Mouse (Mus musculus) ZHBTc4 (cell line): ENCODE measurements around the gene Fiz1.

Experiments used
- DNase-seq: peaks from one replicate; pipeline ENCODE4 v3.0.0-alpha.2; 2011; ENCODE audit warnings: low read depth, low spot score

Gene Fiz1

DNA sequence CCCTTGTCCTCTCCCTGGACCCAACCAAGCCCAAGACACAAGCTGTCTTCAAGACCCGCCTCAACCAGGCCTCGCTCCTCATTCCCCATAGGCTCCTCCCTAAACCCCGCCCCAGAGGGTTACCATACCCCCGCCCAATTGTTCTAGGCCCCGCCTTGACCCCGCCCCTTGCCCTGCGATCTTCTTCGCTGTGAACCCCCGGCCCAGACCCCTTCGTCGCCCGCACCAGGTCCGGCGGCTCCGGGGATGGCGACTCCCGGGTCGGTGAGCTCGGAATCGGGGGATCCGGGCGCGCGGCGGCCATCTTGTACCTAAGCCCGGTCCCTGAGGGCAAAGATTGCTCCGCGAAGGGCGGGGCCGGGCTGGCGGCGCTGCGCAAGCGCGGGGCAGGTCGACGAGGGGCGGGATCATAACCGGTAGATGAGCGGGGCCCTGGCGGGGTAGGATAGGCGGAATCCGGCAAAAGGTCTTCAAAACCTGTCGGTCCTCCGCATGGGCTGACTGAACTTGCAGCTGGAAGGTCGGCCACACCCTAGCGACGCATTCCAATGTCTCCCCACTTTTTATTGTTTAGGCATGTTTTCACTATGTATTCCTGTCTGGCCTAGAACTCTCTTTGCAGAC, 23.7 kb upstream of the Fiz1 start, which contains the start of gene Zfp784:
TSS of gene Zfp784 (minus strand) at position 338 of the 624 bp plus-strand sequence.
- DNase-seq, result peak; percentile 96

DNA sequence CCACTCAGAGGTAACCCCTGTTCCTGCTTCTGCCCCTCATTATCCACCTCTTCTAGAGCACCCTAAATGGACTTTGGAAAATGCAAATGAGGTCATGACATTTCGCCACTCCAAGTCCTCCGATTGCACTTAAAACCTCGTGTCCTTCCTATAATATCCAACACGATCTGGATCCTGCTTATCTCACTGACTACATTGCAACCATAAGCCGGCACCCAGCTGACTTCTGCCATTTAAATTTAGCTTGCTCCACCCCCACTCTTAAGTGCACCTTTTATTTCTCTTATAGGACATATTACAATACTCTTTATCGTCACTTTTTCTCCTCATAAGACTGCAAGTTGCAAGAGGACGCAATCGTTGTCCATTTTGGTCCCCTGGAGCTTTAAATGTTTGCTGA, 23.0 kb upstream of the Fiz1 start:
- no peak for DNase-seq

- DNase-seq, result no peak
Measured at GRCm38 (mm10) chr7:5037026-5037425, 22.5 kb upstream of the Fiz1 start.

GRCm38 (mm10) chr7:5036136-5036535, 21.6 kb upstream of the Fiz1 start:
- DNase-seq, result no peak

- DNase-seq, result no peak
Measured at GRCm38 (mm10) chr7:5035628-5036027, 21.1 kb upstream of the Fiz1 start.

DNA sequence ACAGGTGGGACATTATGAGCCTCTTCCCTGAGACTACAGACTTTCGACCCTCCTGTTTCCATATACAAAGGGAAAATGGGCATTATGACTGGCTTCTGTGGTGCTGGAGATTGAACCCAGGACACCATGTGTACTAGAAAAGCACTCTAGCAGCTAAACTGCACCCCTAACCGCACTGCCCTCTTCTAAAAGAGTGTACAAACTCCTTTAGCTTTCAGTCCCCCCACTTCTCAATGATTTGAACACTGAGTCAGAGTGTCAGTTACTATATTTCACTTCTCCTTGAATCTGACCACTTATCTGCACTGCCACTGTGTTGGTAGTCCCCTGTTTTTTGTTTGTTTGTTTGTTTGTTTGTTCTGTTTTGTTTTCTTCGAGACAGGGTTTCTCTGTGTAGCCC, 19.3 kb upstream of the Fiz1 start, which contains the start of gene 4632433K11Rik:
TSS of gene 4632433K11Rik (plus strand) at position 301 of the 400 bp plus-strand sequence.
- DNase-seq, result no peak

- DNase-seq, result peak; percentile 71
Measured at GRCm38 (mm10) chr7:5031496-5031895, 17.0 kb upstream of the Fiz1 start.

DNA sequence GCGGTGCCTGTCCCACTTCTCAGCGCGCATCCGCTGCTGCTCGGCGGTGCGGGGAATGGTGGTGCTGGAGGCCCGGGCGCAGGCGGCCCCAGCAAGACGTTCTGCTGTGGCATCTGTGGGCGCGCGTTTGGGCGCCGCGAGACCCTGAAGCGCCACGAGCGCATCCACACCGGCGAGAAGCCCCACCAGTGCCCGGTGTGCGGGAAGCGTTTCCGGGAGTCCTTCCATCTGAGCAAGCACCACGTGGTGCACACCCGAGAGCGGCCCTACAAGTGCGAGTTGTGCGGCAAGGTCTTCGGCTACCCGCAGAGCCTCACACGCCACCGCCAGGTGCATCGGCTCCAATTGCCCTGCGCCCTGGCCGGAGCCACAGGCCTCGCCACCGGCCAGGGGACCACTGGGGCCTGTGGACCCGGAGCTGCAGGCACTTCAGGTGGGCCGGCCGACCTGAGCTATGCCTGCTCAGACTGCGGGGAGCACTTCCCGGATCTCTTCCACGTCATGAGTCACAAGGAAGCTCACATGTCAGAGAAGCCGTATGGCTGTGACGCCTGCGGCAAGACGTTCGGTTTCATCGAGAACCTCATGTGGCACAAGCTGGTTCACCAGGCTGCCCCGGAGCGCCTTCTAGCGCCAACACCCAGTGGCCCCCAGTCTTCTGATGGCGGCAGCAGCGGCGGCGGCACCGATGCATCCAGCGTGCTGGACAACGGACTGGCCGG, 16.2 kb upstream of the Fiz1 start:
- peak; percentile 78 for DNase-seq

- DNase-seq, result peak; percentile 69
Measured at GRCm38 (mm10) chr7:5029946-5030345, 15.4 kb upstream of the Fiz1 start.

- DNase-seq, result peak; percentile 43
Measured at GRCm38 (mm10) chr7:5029543-5029942, 15.0 kb upstream of the Fiz1 start.

GRCm38 (mm10) chr7:5021197-5021596, 6.7 kb upstream of the Fiz1 start:
- DNase-seq, result no peak

DNA sequence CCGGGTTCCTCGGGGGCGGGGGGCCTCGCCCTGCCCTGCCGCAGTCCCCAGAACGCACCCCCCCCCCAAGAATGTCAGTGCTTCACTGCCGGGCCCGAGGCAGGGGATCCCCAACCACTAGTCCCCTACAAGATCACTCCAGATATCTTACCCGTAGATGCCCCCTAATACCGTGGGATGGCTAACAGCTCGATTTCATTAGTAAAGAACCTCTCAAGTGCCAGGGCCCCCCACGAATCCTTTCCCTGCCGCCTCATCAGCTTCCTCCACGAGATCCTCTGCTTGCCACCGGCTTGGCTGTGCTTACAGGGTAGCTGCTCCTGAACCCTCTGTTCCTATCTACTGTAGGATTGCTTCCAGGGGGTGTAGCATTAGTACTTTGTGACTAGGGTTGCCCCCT, 6.2 kb upstream of the Fiz1 start:
- DNase-seq, result no peak

GRCm38 (mm10) chr7:5020000-5020681, 5.6 kb upstream of the Fiz1 start, which contains the start of the genes Zfp865 and Ccdc106:
Zfp865 (plus strand) TSS chr7:5020376.
Ccdc106 (plus strand) TSS chr7:5020553.
- DNase-seq, result peak; percentile 99

DNA sequence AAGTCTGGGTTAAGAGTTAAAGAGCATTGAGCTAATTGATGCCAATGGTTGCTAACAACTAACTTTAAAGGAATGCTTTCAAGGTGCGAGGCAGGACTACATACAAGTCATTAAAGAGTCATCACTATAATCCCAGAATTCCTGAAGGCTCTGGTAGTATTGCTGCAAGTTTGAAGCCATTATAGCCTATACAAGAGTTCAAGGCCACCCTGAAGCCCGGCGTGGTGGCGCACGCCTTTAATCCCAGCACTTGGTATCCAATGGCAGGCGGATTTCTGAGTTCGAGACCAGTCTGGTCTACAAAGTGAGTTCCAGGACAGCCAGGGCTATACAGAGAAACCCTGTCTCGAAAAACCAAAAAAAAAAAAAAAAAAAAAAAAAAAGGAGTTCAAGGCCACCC, 5.1 kb upstream of the Fiz1 start:
- peak; percentile 50 for DNase-seq

- no peak for DNase-seq
Measured at GRCm38 (mm10) chr7:5017931-5018330, 3.4 kb upstream of the Fiz1 start.

DNA sequence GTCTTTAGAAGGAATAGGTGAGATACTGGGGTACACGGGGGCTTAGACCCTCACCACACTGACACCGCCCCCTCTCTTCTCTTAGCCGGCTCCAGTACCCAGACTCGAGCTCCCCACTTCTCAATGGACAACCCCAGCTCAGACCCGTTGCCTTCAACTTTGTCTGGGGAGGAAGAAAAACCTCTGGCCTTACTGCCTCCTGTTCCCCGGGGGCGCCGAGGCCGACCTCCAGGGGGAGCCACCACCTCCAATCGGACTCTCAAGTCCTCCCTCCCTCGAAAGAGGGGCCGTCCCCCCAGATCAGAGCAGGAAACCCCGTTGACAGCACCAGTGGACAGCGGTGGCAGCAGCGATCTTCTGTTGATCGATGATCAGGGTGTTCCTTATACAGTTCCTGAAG, 2.9 kb upstream of the Fiz1 start:
- peak; percentile 75 for DNase-seq

GRCm38 (mm10) chr7:5016920-5017319, 2.4 kb upstream of the Fiz1 start:
- peak; percentile 53 for DNase-seq

- no peak for DNase-seq
Measured at GRCm38 (mm10) chr7:5016057-5016456, 1.6 kb upstream of the Fiz1 start.

DNA sequence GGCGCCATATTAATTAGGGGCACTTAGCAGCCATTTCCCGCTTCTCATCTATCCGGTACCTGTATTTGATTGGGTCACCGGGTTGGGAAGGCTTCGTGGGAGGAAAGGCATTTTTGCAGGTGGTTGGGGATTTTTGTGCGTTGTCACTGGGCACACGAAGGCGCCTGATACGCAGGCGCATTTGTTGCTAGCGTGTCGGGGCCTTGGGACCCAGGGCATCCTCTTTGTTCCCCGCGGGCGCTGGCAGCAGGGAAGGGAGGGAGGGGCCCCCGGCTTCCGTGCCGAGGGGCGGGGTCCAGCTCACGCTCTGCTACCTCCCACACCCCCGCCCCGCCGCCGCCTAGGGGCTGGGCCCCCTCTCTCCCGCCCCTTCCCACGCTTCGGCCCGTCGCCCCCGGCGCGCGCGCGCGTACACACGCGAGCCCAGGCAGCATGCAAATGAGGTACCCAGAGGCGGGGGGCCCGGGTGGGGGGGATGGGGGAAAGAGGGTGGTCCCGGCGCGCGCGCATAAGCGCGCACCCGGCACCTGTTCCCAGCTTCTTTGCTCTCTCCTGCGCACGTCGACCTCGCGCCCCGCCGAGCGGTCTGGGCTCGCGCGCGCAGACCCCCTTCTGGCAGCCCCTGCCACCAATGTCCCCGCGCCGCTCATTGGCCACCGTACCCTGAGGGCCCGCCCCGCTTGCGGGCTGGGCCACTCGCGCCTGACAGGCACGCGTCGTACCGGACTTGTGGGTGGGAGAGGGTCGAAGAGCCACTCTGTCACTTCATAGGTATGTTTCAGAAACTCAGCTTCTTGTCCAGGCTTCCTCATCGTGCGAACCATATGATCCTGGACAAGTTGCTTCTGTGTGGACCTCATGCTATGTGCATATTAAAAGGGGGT, 863 bp upstream of the Fiz1 start, which contains the start of gene Gm44973:
TSS of gene Gm44973 (plus strand) at position 379 of the 884 bp plus-strand sequence.
- peak; percentile 97 for DNase-seq

- DNase-seq, result peak; percentile 93
Measured at GRCm38 (mm10) chr7:5012681-5013513, 1.6 kb downstream of the Fiz1 start.
